Mouse (Mus musculus) limb, embryonic 15.5 days (tissue): Measurements from ENCODE around the gene Krt13. TPM values are rescaled to one million over a fixed set of nuclear protein-coding genes. Genes with fewer than 3 reads are reported as not detected.

ENCODE experiments used
- ATAC-seq: fragments of 200-750 bp; cut with Nextera tagmentation; 2 replicates; pipeline ENCODE4 v1.8.0; 2017; ENCODE audit warnings: low read depth, moderate TSS enrichment; ENCODE audit not compliant: insufficient number of reproducible peaks, low FRiP score, low TSS enrichment
- H3K27ac ChIP-seq: fragments of 300-500 bp; sonication (generic); 2 replicates; pipeline ENCODE4 v1.5.1; 2015; ENCODE audit warnings: moderate library complexity, mild to moderate bottlenecking, inconsistent platforms
- H3K27me3 ChIP-seq: fragments of 300-500 bp; sonication (generic); 2 replicates; pipeline ENCODE4 v1.6.1; 2015; ENCODE audit warnings: inconsistent platforms
- H3K36me3 ChIP-seq: fragments of 300-500 bp; sonication (generic); 2 replicates; pipeline ENCODE4 v1.6.1; 2015; ENCODE audit warnings: inconsistent platforms
- H3K4me1 ChIP-seq: fragments of 300-500 bp; sonication (generic); 2 replicates; pipeline ENCODE4 v1.6.1; 2015; ENCODE audit warnings: inconsistent platforms
- H3K4me2 ChIP-seq: fragments of 300-500 bp; sonication (generic); 2 replicates; pipeline ENCODE4 v1.6.1; 2015; ENCODE audit warnings: mild to moderate bottlenecking, inconsistent platforms
- H3K4me3 ChIP-seq: fragments of 300-500 bp; sonication (generic); 2 replicates; pipeline ENCODE4 v1.5.1; 2015; ENCODE audit warnings: mild to moderate bottlenecking, inconsistent platforms
- H3K9ac ChIP-seq: fragments of 300-500 bp; sonication (generic); 2 replicates; pipeline ENCODE4 v1.6.1; 2015; ENCODE audit warnings: inconsistent platforms
- H3K9me3 ChIP-seq: fragments of 300-500 bp; sonication (generic); 2 replicates; pipeline ENCODE4 v1.6.1; 2016; ENCODE audit warnings: inconsistent platforms
- WGBS: fragments of 180-500 bp; shearing (Covaris S2); methylation state at CpG from one replicate; pipeline ENCODE4 v1.1.7; 2015; 5-methylcytosine and 5-hydroxymethylcytosine counted together
- polyA plus RNA-seq: library from polyadenylated mRNA; unstranded; fragments of >200 nt; fragmentation: Nextera tagmentation; extraction: Ambion mirVana; gene quantifications from 2 replicates; pipeline ENCODE4 v1.2.1, GENCODE M21; 2015

Gene Krt13
- polyA plus RNA-seq, 1 experiment from 2014 or later = 50.3 TPM

GRCm38 (mm10) chr11:100102693-100103429 is 18.5 kb downstream of the Krt13 start:
- Histone ChIP-seq H3K9me3 (no peaks in the 10 kb centered on the region), H3K4me1 (no peaks in the 10 kb centered on the region), H3K27me3 (no peaks in the 10 kb centered on the region), H3K9ac (no peak overlapping the region), H3K4me3 (no peak overlapping the region), H3K36me3 (no peaks in the 10 kb centered on the region), H3K4me2 (no peak overlapping the region), H3K27ac (no peak overlapping the region)
- no peak for ATAC-seq
- WGBS = 56% methylated on average over 15 of the region's 15 CpGs

- Histone ChIP-seq H3K4me2 (no peak overlapping the region), H3K36me3 (no peaks in the 10 kb centered on the region), H3K27me3 (no peaks in the 10 kb centered on the region), H3K4me3 (no peak overlapping the region), H3K9me3 (no peaks in the 10 kb centered on the region), H3K9ac (no peak overlapping the region), H3K4me1 (no peaks in the 10 kb centered on the region), H3K27ac (no peak overlapping the region)
- ATAC-seq = no peak
- 85% methylated on average over 4 of the region's 4 CpGs for WGBS
Observed at GRCm38 (mm10) chr11:100100391-100100790, 21.0 kb downstream of the Krt13 start.

- no peak overlapping the region for H3K4me3 ChIP-seq
- H3K4me1 ChIP-seq = no peaks in the 10 kb centered on the region
- no peak overlapping the region for H3K4me2 ChIP-seq
- H3K27me3 ChIP-seq = no peaks in the 10 kb centered on the region
- WGBS = 66% methylated on average over 9 of the region's 9 CpGs
- H3K9me3 ChIP-seq = no peaks in the 10 kb centered on the region
- no peak overlapping the region for H3K27ac ChIP-seq
- no peak overlapping the region for H3K9ac ChIP-seq
- no peaks in the 10 kb centered on the region for H3K36me3 ChIP-seq
- no peak for ATAC-seq
Observed at GRCm38 (mm10) chr11:100097819-100098218, 23.5 kb downstream of the Krt13 start.

- WGBS = 28% methylated on average over 9 of the region's 9 CpGs
- no peaks in the 10 kb centered on the region for H3K27me3 ChIP-seq
- H3K4me3 ChIP-seq = no peak within 1 kb of the TSS
- H3K9ac ChIP-seq = no peak within 1 kb of the TSS
- no peaks in the 10 kb centered on the region for H3K36me3 ChIP-seq
- no peak for ATAC-seq
- no peak within 1 kb of the TSS for H3K27ac ChIP-seq
- H3K9me3 ChIP-seq = no peaks in the 10 kb centered on the region
- H3K4me2 ChIP-seq = no peak within 1 kb of the TSS
- H3K4me1 ChIP-seq = no peaks in the 10 kb centered on the region
Observed at GRCm38 (mm10) chr11:100096141-100096540, 25.2 kb downstream of the Krt13 start, which contains the start of gene Krt35. Gene Krt35, minus strand, starts transcription at chr11:100096241.

DNA sequence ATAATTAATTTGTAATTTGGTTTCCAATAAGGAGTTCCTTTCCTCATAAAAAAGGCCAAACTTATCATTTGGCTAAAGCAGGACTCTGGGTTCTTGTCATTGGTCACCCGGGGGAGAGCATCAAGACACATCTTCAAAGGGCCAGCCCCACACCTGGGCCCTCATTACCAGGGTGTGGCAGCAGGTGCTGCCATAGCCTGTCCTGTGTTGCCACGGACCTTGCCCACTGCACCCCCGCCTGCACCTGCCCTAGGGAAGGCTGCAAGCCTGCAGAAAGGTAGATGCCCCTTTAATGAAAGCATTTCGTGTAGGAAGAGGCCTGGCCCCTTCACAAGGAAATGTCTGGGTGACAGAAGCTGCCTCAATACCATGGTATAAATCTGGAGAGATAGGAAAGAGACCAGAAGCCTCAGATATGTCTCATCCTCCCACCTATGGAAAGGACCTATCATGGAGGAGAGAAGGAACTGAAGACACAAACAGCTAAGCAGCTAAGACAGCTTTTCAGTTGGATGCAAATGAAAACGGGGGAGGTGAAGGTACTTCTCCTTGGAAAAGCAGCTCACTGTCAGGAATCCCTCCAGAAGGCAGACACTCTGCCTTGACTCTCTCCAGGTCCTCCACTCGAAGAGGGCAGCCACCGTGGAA is 32.9 kb downstream of the Krt13 start:
- Histone ChIP-seq H3K27ac (no peak overlapping the region), H3K4me2 (no peak overlapping the region), H3K27me3 (no peaks in the 10 kb centered on the region), H3K36me3 (no peaks in the 10 kb centered on the region), H3K4me1 (no peaks in the 10 kb centered on the region), H3K9ac (no peak overlapping the region), H3K9me3 (no peaks in the 10 kb centered on the region), H3K4me3 (no peak overlapping the region)
- WGBS = 58% methylated on average over 7 of the region's 7 CpGs
- no peak for ATAC-seq

DNA sequence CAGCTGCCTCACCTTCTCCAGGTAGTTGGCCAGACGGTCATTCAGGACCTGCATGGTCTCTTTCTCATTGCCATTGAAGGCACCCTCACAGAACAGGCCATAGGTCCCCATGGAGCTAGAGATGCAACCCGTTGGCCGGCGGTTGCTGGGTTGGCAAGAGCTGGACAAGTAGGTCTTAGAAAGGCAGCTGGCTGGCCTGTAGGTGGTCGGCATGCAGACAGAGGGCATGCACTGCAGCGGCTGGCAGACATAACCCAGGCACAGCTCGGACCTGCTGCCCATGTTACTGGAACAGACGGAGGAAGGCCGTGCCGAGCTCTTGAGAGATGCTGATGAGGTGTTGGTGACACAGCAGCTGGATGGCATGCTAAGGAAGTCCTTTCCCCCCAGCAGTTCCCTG is 33.5 kb downstream of the Krt13 start, which contains the start of gene Krt32:
Krt32 (minus strand) TSS at position 366 of the 400 bp plus-strand sequence.
- no peaks in the 10 kb centered on the region for H3K27me3 ChIP-seq
- H3K27ac ChIP-seq = no peak within 1 kb of the TSS
- no peak within 1 kb of the TSS for H3K9ac ChIP-seq
- no peaks in the 10 kb centered on the region for H3K4me1 ChIP-seq
- no peak within 1 kb of the TSS for H3K4me3 ChIP-seq
- ATAC-seq = no peak
- WGBS = 82% methylated on average over 10 of the region's 10 CpGs
- H3K4me2 ChIP-seq = no peak within 1 kb of the TSS
- no peaks in the 10 kb centered on the region for H3K36me3 ChIP-seq
- H3K9me3 ChIP-seq = no peaks in the 10 kb centered on the region

DNA sequence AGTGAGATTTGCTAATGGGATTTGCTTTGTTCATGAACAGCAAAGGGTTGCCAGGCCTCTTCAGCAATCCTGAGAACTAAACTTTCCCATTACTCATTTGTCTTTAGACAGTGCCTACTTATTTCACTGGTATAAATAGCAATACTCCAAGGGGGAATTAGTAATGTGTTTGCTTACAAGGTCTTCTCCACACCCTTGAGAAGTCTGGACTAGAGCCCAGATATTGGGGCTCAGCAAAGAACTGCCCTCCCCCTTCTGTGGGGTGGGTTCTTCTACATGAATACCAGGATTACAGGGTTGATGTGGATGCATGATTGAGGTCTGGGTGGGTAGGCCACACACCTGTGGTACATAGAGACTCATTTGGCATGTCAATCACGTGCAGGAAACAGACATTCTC is 47.5 kb downstream of the Krt13 start:
- WGBS = 45% methylated on average over 1 of the region's 1 CpGs

More for the DNA sequence above, 47.5 kb downstream of the Krt13 start:
- H3K36me3 ChIP-seq = no peaks in the 10 kb centered on the region
- H3K27ac ChIP-seq = no peak overlapping the region
- H3K4me2 ChIP-seq = no peak overlapping the region
- no peak overlapping the region for H3K4me3 ChIP-seq
- no peak for ATAC-seq
- no peaks in the 10 kb centered on the region for H3K9me3 ChIP-seq
- H3K9ac ChIP-seq = no peak overlapping the region
- H3K27me3 ChIP-seq = no peaks in the 10 kb centered on the region
- no peaks in the 10 kb centered on the region for H3K4me1 ChIP-seq

Other genes with a start within 250 kb of the Krt13 start
- not detected in 2 replicates for gene Krtap9-1, start 248.2 kb downstream of the Krt13 start, polyA plus RNA-seq
- gene Gm11567, start 242.4 kb downstream of the Krt13 start, polyA plus RNA-seq = not detected in 2 replicates
- not detected in 2 replicates for gene Krtap31-1, start 213.6 kb downstream of the Krt13 start, polyA plus RNA-seq
- not detected in 2 replicates for gene Gm11565, start 206.8 kb downstream of the Krt13 start, polyA plus RNA-seq
- not detected in 2 replicates for gene Krtap31-2, start 185.3 kb downstream of the Krt13 start, polyA plus RNA-seq
- gene Krtap9-5, start 173.1 kb downstream of the Krt13 start, polyA plus RNA-seq = not detected in 2 replicates
- not detected in 2 replicates for gene Krtap29-1, start 142.5 kb downstream of the Krt13 start, polyA plus RNA-seq
- 0.09 TPM in 1 of 2 replicates, not detected in the other for gene Krtap16-1, start 135.0 kb downstream of the Krt13 start, polyA plus RNA-seq
- 0.47 and 0.48 TPM in 2 replicates for gene Krtap17-1, start 127.6 kb downstream of the Krt13 start, polyA plus RNA-seq
- gene Krt33a, start 105.4 kb downstream of the Krt13 start, polyA plus RNA-seq = 0.18 and 0.58 TPM in 2 replicates
- 1.1 and 1.7 TPM in 2 replicates for gene Krt33b, start 91.7 kb downstream of the Krt13 start, polyA plus RNA-seq
- gene Krt34, start 80.0 kb downstream of the Krt13 start, polyA plus RNA-seq = 1.1 and 2.6 TPM in 2 replicates
- gene Krt31, start 71.0 kb downstream of the Krt13 start, polyA plus RNA-seq = 2.5 and 5.4 TPM in 2 replicates
- gene Krt32, start 33.3 kb downstream of the Krt13 start, polyA plus RNA-seq = 2.0 and 2.4 TPM in 2 replicates
- 23.6 and 26.4 TPM in 2 replicates for gene Krt35, start 25.3 kb downstream of the Krt13 start, polyA plus RNA-seq
- gene Krt36, start 15.9 kb downstream of the Krt13 start, polyA plus RNA-seq = 55.9 and 83.7 TPM in 2 replicates
- 1,213 and 1,252 TPM in 2 replicates for gene Krt15, start 14.4 kb upstream of the Krt13 start, polyA plus RNA-seq
- gene Krt19, start 27.1 kb upstream of the Krt13 start, polyA plus RNA-seq = 417 and 437 TPM in 2 replicates
- 0.13 and 0.24 TPM in 2 replicates for gene Krt9, start 71.7 kb upstream of the Krt13 start, polyA plus RNA-seq
- 1,243 and 1,298 TPM in 2 replicates for gene Krt14, start 86.0 kb upstream of the Krt13 start, polyA plus RNA-seq
- gene Krt16, start 127.3 kb upstream of the Krt13 start, polyA plus RNA-seq = 11.7 and 16.2 TPM in 2 replicates
- 264 and 267 TPM in 2 replicates for gene Krt17, start 139.5 kb upstream of the Krt13 start, polyA plus RNA-seq
- gene Krt42, start 148.3 kb upstream of the Krt13 start, polyA plus RNA-seq = 0.15 TPM in 1 of 2 replicates, not detected in the other
- 1,535 and 1,764 TPM in 2 replicates for gene Eif1, start 198.3 kb upstream of the Krt13 start, polyA plus RNA-seq
- gene Gast, start 212.8 kb upstream of the Krt13 start, polyA plus RNA-seq = 3.1 and 4.0 TPM in 2 replicates
- gene Hap1, start 234.6 kb upstream of the Krt13 start, polyA plus RNA-seq = 1.9 and 2.8 TPM in 2 replicates